Mouse (Mus musculus) left cerebral cortex, adult 2 months (tissue): Measurements from ENCODE around the gene Saa4. TPM values are rescaled to one million over a fixed set of nuclear protein-coding genes. Genes with fewer than 3 reads are reported as not detected.

Source experiments
- DNase-seq, 2 experiments: peaks; one replicate each; pipeline ENCODE4 v3.0.0; 2021 to 2022; ENCODE audit warnings: low spot score in 2 of 2, mixed read lengths in 1 of 2; ENCODE audit errors: extremely low spot score in 1 of 2
- H3K27ac ChIP-seq: fragments of 200-600 bp; 2 replicates; pipeline ENCODE4 v1.8.1; 2022
- H3K4me3 ChIP-seq: fragments of 200-600 bp; 2 replicates; pipeline ENCODE4 v1.8.1; 2022
- CTCF ChIP-seq: fragments of 200-600 bp; IDR thresholded peaks from 2 replicates; pipeline ENCODE4 v1.8.1; 2022; ENCODE audit warnings: antibody characterized with exemption, mild to moderate bottlenecking, moderate library complexity
- intact Hi-C: fragments of 180-260 bp; cut with DNase I; formaldehyde crosslinking; loops from one replicate; pipeline ENCODE4 v1.15.1; 2025
- total RNA-seq, 2 experiments: library from RNA; stranded (reverse); gene quantifications; 2 replicates each; pipeline ENCODE4 v1.2.3; 2021

Saa4 gene
- total RNA-seq, 2 experiments from 2014 or later = not detected

- Histone ChIP-seq H3K4me3 (no peak overlapping the region), H3K27ac (no peak overlapping the region)
- no peak for DNase-seq
- intact Hi-C loops = no loop called here
- no peak for TF ChIP-seq CTCF
These were observed 6.4 kb upstream of the Saa4 start for GRCm38 (mm10) chr7:46738561-46739460.

- H3K4me3 ChIP-seq = no peak overlapping the region
- no peak for DNase-seq
- no peak overlapping the region for H3K27ac ChIP-seq
- TF ChIP-seq CTCF = no peak
- intact Hi-C loops = loop anchor here (1.0 kb wide), 1 partner anchor 10 kb away; no protein-coding TSS in a partner anchor
These were observed 2.6 kb upstream of the Saa4 start for GRCm38 (mm10) chr7:46734983-46735382.

- DNase-seq = no peak
- no peak overlapping the region for H3K27ac ChIP-seq
- TF ChIP-seq CTCF = no peak
- no peak overlapping the region for H3K4me3 ChIP-seq
- intact Hi-C loops = no loop called here
These were observed 4.8 kb downstream of the Saa4 start for GRCm38 (mm10) chr7:46727584-46727983.

GRCm38 (mm10) chr7:46724396-46724795, 8.0 kb downstream of the Saa4 start:
- intact Hi-C loops = no loop called here
- no peak for TF ChIP-seq CTCF
- H3K4me3 ChIP-seq = no peak overlapping the region
- DNase-seq = peak in 1 of 2 experiments; percentile 23
- no peak overlapping the region for H3K27ac ChIP-seq

GRCm38 (mm10) chr7:46723849-46724248, 8.6 kb downstream of the Saa4 start:
- no peak overlapping the region for H3K4me3 ChIP-seq
- TF ChIP-seq CTCF = no peak
- intact Hi-C loops = no loop called here
- H3K27ac ChIP-seq = no peak overlapping the region
- no peak for DNase-seq

GRCm38 (mm10) chr7:46723354-46723753, 9.0 kb downstream of the Saa4 start:
- Histone ChIP-seq H3K4me3 (no peak overlapping the region), H3K27ac (no peak overlapping the region)
- intact Hi-C loops = no loop called here
- no peak for TF ChIP-seq CTCF
- no peak for DNase-seq

- DNase-seq = no peak
- no peak overlapping the region for H3K4me3 ChIP-seq
- intact Hi-C loops = no loop called here
- no peak for TF ChIP-seq CTCF
- no peak overlapping the region for H3K27ac ChIP-seq
These were observed 11.9 kb downstream of the Saa4 start for GRCm38 (mm10) chr7:46720460-46720859.

GRCm38 (mm10) chr7:46719526-46719925, 12.9 kb downstream of the Saa4 start:
- H3K27ac ChIP-seq = no peak overlapping the region
- H3K4me3 ChIP-seq = no peak overlapping the region
- no peak for TF ChIP-seq CTCF
- DNase-seq = no peak
- intact Hi-C loops = no loop called here

GRCm38 (mm10) chr7:46718591-46719270, 13.7 kb downstream of the Saa4 start:
- intact Hi-C loops = no loop called here
- H3K27ac ChIP-seq = no peak overlapping the region
- no peak for DNase-seq
- no peak overlapping the region for H3K4me3 ChIP-seq
- no peak for TF ChIP-seq CTCF

GRCm38 (mm10) chr7:46716897-46717296, 15.5 kb downstream of the Saa4 start:
- intact Hi-C loops = no loop called here
- H3K27ac ChIP-seq = no peak overlapping the region
- no peak overlapping the region for H3K4me3 ChIP-seq
- TF ChIP-seq CTCF = no peak
- no peak for DNase-seq

- Histone ChIP-seq H3K27ac (no peak within 1 kb of the TSS), H3K4me3 (no peak within 1 kb of the TSS)
- no peak for TF ChIP-seq CTCF
- DNase-seq = no peak
- intact Hi-C loops = loop anchor here (2.0 kb wide), 1 partner anchor 55 kb away; no protein-coding TSS in a partner anchor
These were observed 16.8 kb downstream of the Saa4 start, which contains the start of gene Saa3 for GRCm38 (mm10) chr7:46715600-46715999. Gene Saa3 (minus strand): TSS chr7:46715700.

- peak; percentile 93 for TF ChIP-seq CTCF
- intact Hi-C loops = loop anchor here (2.0 to 5.0 kb wide), 2 partner anchors 56 to 322 kb away; no protein-coding TSS in a partner anchor
- DNase-seq = peak; percentile 46 to 64
- Histone ChIP-seq H3K27ac (no peak overlapping the region), H3K4me3 (no peak overlapping the region)
These were observed 17.9 kb downstream of the Saa4 start for GRCm38 (mm10) chr7:46714518-46714917.
